10 mouse cellular contexts compared by ENCODE assay signal in the genomic region with DNA sequence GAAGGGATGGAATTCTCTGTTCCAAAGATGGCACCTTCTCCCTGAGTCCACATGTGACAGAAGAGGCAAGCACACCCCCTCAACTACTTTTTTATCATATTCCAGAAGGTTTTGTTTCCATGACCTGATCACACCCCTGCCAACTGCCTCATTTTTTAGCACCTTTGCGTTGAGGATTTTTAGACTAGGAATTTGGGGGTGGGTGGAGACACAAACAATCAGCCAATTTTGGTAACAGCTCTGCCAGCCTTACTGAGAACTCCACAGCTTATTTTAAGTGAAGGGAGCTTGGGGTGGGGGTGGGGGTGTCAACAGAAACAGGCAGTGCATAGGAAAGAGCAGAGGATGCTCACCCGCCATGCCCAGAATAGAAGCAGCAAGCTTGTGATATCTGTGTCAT.
"Had no signal": no experiment of that assay in that cellular context is flagged by ENCODE, and none has a peak within 500 bp of the region (broad histone marks: within the 10 kb centered on the region; RNA-seq: fewer than 3 reads in every experiment).

No protein-coding gene starts in this region.

- DNase-seq: kidney, adult 18-20 months; kidney, postnatal 10 days; lung, adult 18-20 months; lung, postnatal 36 days; thymus, adult 18-20 months; thymus, postnatal 14 days had no signal

- H3K27ac ChIP-seq: limb, embryonic 13.5 days; liver, embryonic 14.5 days; stomach, postnatal 0 days had no signal

- H3K4me3 ChIP-seq: limb, embryonic 13.5 days; midbrain, embryonic 13.5 days had no signal
